Mouse (Mus musculus): ENCODE data around the gene Fbxo40. TPM values are rescaled to one million over a fixed set of nuclear protein-coding genes. Genes with fewer than 3 reads are reported as not detected.

The Fbxo40 gene
- polyA plus RNA-seq, 1 experiment from 2014 or later, result not detected

DNA sequence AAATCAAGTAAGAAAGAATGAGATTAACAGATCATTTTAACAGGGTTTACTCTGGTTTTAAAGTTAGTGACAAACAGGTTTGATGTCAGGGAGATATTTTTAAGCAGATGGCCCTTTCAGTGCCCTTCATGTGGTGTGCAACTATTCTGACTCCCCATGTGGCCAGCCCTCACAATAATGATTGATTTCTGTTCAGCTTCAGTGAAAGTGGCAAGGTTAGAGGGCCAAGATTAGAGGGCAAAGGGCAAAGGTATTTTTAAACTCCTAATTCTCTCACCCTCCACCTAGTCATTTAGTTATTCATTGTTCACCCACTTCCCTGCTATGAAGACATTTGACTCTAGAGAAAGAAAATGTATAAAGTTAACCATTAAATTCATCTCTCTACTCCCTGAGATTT is 2.2 kb downstream of the Fbxo40 start:
- no peak for ATAC-seq (ENCODE audit: low FRiP score, low read depth)

DNA sequence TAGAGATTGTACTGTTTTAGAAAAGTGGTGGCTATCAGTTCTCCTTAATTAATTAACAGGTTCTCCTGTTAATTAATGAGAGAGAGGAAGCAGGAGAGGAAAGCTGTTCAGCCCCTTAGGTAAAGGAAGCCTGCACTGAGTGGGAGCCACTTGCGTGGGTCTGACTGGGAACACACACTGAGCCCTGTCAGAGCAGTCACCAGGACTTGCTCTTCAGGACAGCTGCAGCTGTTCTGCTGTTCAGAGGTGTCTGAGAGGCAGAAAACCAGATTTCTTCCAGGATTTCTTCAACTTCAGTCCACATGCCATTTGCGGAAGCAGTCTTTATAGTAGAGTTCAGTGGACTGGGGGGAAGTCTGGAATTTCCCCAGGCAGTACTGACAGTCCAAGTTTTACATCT is 2.9 kb downstream of the Fbxo40 start:
- Histone ChIP-seq H3K36me3 (no peaks in the 10 kb centered on the region), H3K9me3 (no peaks in the 10 kb centered on the region), H3K27ac (replicated peaks) (no peak overlapping the region), H3K4me1 (replicated peaks) (no peaks in the 10 kb centered on the region), H3K9ac (no peak overlapping the region), H3K27me3 (no peaks in the 10 kb centered on the region), H3K4me2 (no peak overlapping the region), H3K4me3 (no peak overlapping the region)
- ATAC-seq (ENCODE audit: low FRiP score, low read depth), result no peak
- 76% methylated on average over 2 of the region's 2 CpGs for WGBS

More for the DNA sequence above, 2.2 kb downstream of the Fbxo40 start:
- Histone ChIP-seq H3K4me1 (replicated peaks) (no peaks in the 10 kb centered on the region), H3K27me3 (no peaks in the 10 kb centered on the region), H3K9me3 (no peaks in the 10 kb centered on the region), H3K9ac (no peak overlapping the region), H3K4me2 (no peak overlapping the region), H3K36me3 (no peaks in the 10 kb centered on the region), H3K4me3 (no peak overlapping the region), H3K27ac (replicated peaks) (no peak overlapping the region)

DNA sequence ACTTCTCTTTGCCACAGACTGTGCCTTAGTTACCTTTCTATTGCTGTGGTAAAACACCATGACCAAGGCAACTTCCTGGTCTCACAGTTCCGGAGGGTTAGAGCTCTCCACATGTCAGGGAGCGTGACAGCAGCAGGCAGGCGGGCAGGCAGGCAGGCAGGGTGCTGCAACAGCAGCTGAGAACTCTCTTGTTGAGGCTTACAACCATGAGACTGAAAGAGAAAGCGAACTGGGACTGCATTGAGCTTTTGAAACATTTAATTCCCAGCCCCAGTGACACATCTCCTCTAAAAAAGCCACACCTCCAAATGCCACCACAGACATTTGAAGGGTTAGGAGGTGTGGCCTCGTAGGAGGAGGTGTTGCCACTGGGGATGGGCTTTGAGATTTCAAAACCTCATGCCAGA is 4.6 kb downstream of the Fbxo40 start:
- ATAC-seq (ENCODE audit: low FRiP score, low read depth), result no peak
- H3K4me3 ChIP-seq, result no peak overlapping the region
- no peak overlapping the region for H3K9ac ChIP-seq
- H3K9me3 ChIP-seq, result no peaks in the 10 kb centered on the region
- no peaks in the 10 kb centered on the region for H3K27me3 ChIP-seq
- no peaks in the 10 kb centered on the region for H3K36me3 ChIP-seq
- H3K4me2 ChIP-seq, result no peak overlapping the region
- 69% methylated on average over 5 of the region's 5 CpGs for WGBS
- no peak overlapping the region for H3K27ac ChIP-seq (replicated peaks)
- no peaks in the 10 kb centered on the region for H3K4me1 ChIP-seq (replicated peaks)

DNA sequence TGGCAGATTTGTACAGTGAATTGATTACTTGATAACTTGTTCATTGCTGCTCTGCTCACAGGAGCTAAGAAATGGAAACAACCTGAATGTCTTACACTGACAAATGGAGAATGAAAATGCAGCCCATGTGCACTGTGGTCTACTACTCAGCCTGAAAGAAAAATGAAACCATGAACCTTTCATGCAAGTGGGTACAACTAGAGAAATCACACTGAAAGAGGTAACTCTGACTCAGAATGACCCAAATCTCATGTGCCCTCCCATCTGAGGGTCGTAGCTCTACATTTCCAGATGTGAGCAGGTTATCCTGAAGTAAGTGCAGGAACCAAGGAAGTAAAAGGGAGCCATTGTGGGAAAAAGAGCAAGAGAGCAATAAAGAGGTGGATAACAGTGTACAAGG is 6.5 kb downstream of the Fbxo40 start:
- ATAC-seq (ENCODE audit: low FRiP score, low read depth), result no peak
- Histone ChIP-seq H3K9ac (no peak overlapping the region), H3K4me2 (no peak overlapping the region), H3K36me3 (no peaks in the 10 kb centered on the region), H3K4me3 (no peak overlapping the region), H3K27ac (replicated peaks) (no peak overlapping the region), H3K9me3 (no peaks in the 10 kb centered on the region), H3K4me1 (replicated peaks) (no peaks in the 10 kb centered on the region), H3K27me3 (no peaks in the 10 kb centered on the region)
- 83% methylated on average over 1 of the region's 1 CpGs for WGBS

DNA sequence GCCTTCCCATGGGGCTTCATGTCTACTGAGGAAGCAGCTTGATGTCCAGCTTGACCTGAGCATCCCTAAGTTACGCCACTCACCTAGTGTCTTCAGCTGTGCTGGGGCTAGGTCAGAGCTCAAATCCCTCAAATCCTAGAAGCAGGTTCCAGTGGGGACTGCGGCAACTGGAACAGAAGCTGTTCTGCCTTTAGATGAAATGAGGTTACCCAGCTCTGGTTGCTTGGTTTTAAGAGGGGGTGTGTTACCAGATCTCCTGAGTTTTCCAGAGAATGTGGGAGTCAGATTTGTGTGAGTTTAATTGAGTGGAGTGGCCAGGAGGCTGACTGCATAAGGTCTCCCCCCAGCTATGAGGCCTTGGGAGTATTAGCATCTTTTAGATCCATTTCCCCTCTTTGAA is 11.1 kb downstream of the Fbxo40 start:
- Histone ChIP-seq H3K27ac (replicated peaks) (no peak overlapping the region), H3K4me1 (replicated peaks) (no peaks in the 10 kb centered on the region), H3K36me3 (no peaks in the 10 kb centered on the region), H3K9ac (no peak overlapping the region), H3K27me3 (no peaks in the 10 kb centered on the region), H3K4me2 (no peak overlapping the region), H3K4me3 (no peak overlapping the region), H3K9me3 (no peaks in the 10 kb centered on the region)
- no peak for ATAC-seq (ENCODE audit: low FRiP score, low read depth)
- WGBS, result 98% methylated on average over 2 of the region's 2 CpGs

DNA sequence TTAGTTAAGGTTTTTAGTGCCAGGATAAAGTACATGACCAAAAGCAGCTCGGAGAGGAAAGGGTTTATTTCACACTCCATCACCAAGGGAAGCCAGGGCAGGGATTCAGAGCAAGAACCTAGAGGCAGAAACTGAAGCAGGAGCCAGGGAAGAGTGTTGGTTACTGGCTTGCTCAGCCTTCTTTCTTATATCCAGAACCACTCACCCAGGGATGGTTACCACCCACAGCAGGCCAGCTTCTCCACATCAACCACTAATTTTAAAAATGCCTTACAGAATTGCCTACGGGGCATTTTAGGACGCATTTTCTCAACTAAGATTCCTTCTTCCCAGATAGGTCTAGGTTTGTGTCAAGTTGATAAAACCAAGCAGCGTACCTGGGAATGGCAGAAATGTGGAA is 26.9 kb downstream of the Fbxo40 start:
- H3K9me3 ChIP-seq, result no peaks in the 10 kb centered on the region
- 90% methylated on average over 4 of the region's 4 CpGs for WGBS
- H3K27me3 ChIP-seq, result no peaks in the 10 kb centered on the region
- H3K4me3 ChIP-seq, result no peak overlapping the region
- H3K36me3 ChIP-seq, result no peaks in the 10 kb centered on the region
- H3K4me2 ChIP-seq, result no peak overlapping the region
- H3K27ac ChIP-seq (replicated peaks), result no peak overlapping the region
- no peak for ATAC-seq (ENCODE audit: low FRiP score, low read depth)
- no peaks in the 10 kb centered on the region for H3K4me1 ChIP-seq (replicated peaks)
- H3K9ac ChIP-seq, result no peak overlapping the region

DNA sequence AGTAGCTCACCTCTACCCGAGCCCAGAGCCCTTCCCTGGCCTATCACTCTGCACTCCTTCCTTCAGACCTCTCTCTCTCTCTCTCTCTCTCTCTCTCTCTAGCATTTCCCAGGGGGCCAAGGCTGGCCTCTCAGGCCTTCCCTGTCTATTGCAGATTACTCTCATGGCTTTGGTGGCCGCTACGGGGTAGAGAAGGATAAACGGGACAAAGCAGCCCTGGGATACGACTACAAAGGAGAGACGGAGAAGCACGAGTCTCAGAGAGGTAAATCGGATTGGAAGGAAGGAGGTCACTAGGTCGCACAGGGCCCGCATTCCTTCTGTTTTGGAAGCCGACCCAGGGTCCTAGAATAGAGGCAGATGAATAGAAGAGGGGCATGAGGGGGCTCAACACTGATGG is 35.2 kb downstream of the Fbxo40 start:
- no peak for ATAC-seq (ENCODE audit: low FRiP score, low read depth)
- no peak overlapping the region for H3K4me3 ChIP-seq
- H3K9ac ChIP-seq, result no peak overlapping the region
- no peaks in the 10 kb centered on the region for H3K4me1 ChIP-seq (replicated peaks)
- H3K27ac ChIP-seq (replicated peaks), result no peak overlapping the region
- H3K36me3 ChIP-seq, result no peaks in the 10 kb centered on the region
- H3K4me2 ChIP-seq, result no peak overlapping the region
- 44% methylated on average over 11 of the region's 11 CpGs for WGBS
- no peaks in the 10 kb centered on the region for H3K9me3 ChIP-seq
- no peaks in the 10 kb centered on the region for H3K27me3 ChIP-seq

DNA sequence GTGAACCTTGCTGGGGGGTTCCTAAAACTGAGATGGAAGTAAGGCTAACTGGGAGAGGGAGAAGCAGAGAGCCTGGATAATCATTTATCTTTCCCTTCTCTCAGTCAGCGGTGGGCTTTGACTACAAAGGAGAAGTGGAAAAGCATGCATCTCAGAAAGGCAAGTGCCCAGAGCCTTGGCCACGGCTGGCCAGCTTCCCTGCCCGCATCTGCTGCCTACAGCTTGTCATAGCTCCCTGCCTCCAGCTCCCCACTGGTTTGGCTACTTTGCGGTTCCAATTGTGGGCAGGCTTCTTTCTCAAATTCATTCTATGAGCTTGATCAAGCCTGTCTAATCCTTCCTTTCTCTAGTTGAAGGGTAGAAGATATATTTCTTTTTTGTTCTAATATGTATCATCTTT is 39.2 kb downstream of the Fbxo40 start:
- Histone ChIP-seq H3K27me3 (no peaks in the 10 kb centered on the region), H3K9me3 (no peaks in the 10 kb centered on the region), H3K36me3 (no peaks in the 10 kb centered on the region), H3K4me2 (no peak overlapping the region), H3K4me1 (replicated peaks) (no peaks in the 10 kb centered on the region), H3K4me3 (no peak overlapping the region), H3K9ac (no peak overlapping the region), H3K27ac (replicated peaks) (no peak overlapping the region)
- 18% methylated on average over 4 of the region's 4 CpGs for WGBS
- ATAC-seq (ENCODE audit: low FRiP score, low read depth), result 0 out of 2 replicates have a peak, but pooled peaks have one; percentile 59

DNA sequence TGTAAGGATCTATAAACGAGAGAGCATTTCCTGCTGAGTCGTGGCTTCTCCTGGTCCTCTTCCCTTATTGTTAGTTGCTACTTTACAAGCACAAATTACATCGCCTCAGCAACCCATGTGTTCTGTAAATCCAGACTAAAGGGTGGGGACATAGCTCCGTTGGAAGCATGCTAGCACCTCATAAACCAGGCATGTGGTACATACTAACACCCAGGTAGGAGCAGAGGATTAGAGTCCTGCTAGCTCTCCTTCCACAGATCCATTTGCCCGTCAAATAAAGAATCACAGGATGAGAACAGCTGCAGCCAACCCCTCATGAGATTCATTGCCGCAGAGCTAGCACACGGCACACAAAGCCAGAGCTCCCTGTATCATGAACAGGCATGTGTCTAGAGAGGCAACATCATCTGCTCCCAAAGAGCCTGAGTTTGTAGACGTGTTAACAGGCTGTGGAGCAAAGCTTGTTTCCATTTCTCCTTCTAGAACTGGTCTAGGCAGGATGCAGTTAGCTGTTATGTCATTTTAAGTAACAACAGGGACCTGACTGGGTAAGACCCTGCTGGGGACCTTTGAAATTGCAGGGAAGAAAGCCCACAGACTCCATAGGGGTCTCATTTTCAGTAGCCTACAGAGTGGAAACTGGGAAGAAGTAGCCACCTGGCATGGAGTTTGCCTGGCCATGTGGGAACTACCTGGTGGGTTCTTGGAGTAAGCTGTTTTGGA is 40.5 kb downstream of the Fbxo40 start:
- no peak for ATAC-seq (ENCODE audit: low FRiP score, low read depth)
- Histone ChIP-seq H3K9me3 (no peaks in the 10 kb centered on the region), H3K36me3 (no peaks in the 10 kb centered on the region), H3K27me3 (no peaks in the 10 kb centered on the region), H3K9ac (no peak overlapping the region), H3K4me3 (no peak overlapping the region), H3K4me1 (replicated peaks) (no peaks in the 10 kb centered on the region), H3K27ac (replicated peaks) (no peak overlapping the region), H3K4me2 (no peak overlapping the region)
- 57% methylated on average over 8 of the region's 8 CpGs for WGBS

DNA sequence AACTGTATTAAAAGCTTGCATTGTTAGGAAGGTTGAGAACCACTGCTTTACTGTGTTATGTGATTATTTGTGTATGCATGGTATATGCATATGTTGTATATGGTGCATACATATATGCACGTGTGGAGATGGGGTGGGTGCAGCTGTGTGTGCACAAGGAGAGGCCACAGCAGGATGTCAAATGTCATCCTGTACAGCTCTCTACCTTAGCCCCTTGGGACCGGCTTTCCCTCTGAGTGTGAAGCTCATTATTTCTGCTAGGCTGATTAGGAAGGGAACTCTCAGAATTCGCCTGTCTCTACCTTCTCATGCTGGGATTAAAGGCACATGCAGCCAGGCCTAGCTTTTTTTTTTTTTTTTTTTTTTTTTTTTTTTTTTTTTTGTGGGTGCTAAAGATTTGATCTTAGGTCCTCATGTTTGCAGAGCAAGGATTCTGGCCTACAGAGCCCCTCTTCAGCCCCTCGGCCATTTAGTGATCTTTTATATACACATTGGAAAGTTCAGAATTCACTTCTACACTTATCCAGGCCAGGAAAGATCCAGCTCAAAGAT is 42.5 kb downstream of the Fbxo40 start:
- Histone ChIP-seq H3K4me1 (replicated peaks) (no peaks in the 10 kb centered on the region), H3K9ac (no peak overlapping the region), H3K36me3 (no peaks in the 10 kb centered on the region), H3K4me3 (no peak overlapping the region), H3K27me3 (no peaks in the 10 kb centered on the region), H3K9me3 (no peaks in the 10 kb centered on the region), H3K27ac (replicated peaks) (no peak overlapping the region), H3K4me2 (no peak overlapping the region)
- 72% methylated on average over 4 of the region's 4 CpGs for WGBS
- no peak for ATAC-seq (ENCODE audit: low FRiP score, low read depth)

DNA sequence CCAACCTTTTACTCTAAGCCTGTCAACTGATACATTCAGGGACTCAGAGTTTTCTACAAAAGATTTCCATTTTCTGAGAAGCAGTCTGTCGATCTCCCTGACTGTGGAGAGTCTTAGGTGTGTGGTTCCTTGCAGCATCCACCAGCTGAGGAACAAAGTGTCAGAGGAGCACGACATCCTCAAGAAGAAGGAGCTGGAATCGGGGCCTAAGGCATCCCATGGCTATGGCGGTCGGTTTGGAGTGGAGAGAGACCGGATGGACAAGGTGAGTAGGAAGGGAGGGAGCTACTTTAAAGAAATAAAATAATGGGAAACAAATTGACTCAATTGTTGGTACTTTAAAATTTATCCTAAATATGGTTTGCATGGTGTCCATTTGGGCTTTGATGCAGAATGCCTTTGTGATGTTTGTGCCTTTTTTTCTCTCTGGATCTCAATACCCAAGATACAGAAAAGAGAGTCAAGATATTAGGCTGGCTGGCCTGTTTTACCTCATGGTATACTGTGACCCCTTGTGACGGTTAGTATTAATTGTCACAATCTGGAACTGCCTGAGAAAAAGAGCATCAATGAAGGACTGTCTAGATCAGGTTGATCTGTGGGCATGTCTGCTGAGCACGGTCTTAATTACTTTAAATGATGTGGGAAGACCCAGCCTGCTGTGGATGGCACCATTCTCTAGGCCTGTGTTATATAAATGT is 43.7 kb downstream of the Fbxo40 start:
- Histone ChIP-seq H3K4me2 (no peak overlapping the region), H3K4me3 (no peak overlapping the region), H3K4me1 (replicated peaks) (no peaks in the 10 kb centered on the region), H3K36me3 (no peaks in the 10 kb centered on the region), H3K27ac (replicated peaks) (no peak overlapping the region), H3K9me3 (no peaks in the 10 kb centered on the region), H3K27me3 (no peaks in the 10 kb centered on the region), H3K9ac (no peak overlapping the region)
- ATAC-seq (ENCODE audit: low FRiP score, low read depth), result no peak
- 89% methylated on average over 8 of the region's 8 CpGs for WGBS

DNA sequence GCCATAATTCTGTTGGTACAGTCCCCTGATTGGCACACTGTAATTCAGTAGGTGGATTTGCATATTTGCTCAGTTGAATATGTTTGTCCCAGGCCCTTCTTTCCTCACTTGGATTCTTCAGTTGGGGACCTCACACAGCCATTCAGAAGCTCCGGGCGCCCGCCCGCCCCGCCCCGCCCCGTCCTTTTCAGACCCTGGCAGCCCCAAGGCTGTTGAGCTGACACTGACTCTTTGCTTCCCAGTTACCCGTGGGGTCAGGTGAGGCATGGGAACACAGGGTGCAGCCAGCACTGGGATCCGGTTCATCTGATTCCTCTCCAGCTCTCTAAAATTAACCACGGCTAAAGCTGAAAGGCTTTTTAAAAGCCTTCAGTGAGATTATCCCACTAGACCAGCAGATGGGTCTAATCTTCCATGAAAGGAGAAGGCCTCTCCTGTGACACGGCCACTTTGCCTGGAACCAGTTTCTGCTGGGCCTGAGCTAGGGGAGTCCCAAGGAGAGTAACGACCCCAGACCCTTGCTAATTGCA is 45.3 kb downstream of the Fbxo40 start:
- H3K4me2 ChIP-seq, result no peak overlapping the region
- H3K4me3 ChIP-seq, result no peak overlapping the region
- no peaks in the 10 kb centered on the region for H3K27me3 ChIP-seq
- H3K9ac ChIP-seq, result no peak overlapping the region
- no peaks in the 10 kb centered on the region for H3K4me1 ChIP-seq (replicated peaks)
- no peaks in the 10 kb centered on the region for H3K9me3 ChIP-seq
- no peak overlapping the region for H3K27ac ChIP-seq (replicated peaks)
- 34% methylated on average over 12 of the region's 12 CpGs for WGBS
- ATAC-seq (ENCODE audit: low FRiP score, low read depth), result 0 out of 2 replicates have a peak, but pooled peaks have one; percentile 3
- H3K36me3 ChIP-seq, result no peaks in the 10 kb centered on the region

All from hindbrain, embryonic 15.5 days (tissue).